Mouse (Mus musculus): ENCODE data around the gene Adcy10. TPM values are rescaled to one million over a fixed set of nuclear protein-coding genes. Genes with fewer than 3 reads are reported as not detected.

The Adcy10 gene
- polyA plus RNA-seq, 1 experiment from 2014 or later = 0.56 TPM

DNA sequence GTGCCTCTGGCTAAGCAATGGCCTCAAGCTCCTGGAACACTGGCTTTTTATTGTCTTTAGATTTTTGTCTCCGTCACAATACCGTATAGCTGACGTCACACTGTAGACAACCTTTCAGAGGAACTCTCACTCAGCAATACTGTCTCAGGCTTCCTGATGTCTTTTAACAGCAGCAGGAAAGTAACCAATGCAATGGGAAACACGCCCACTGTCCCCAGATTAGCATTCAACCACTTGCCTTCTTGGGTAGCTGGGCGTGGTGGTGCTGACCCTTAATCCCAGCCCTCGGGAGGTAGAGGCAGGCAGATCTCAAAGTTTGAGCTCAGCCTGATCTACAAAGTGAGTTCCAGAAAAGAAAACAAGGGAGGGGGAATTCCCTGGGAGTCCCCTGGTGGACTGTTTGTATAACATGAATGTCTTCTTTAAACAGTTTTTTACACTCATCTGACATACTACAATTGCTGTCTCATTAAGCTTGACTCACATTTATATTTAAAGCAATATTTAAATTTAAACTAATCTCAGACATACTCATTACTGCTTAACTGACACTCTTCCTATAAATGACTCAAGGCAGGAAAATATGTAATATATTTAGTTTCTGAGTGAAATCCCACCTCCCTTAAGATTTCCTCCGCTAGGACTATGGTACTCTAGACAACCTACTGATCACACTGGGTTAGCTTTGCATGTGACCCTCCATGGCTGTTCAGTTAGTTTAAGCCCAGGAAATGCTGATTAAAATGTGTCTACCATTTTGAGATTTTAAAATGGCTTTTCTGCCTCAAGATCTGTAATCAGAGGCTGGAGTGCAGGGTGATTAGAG is 124.7 kb downstream of the Adcy10 start:
- peaks cover 17% of the 10 kb centered on the region for H3K36me3 ChIP-seq
- H3K4me3 ChIP-seq = no peak overlapping the region
- ATAC-seq (ENCODE audit: low FRiP score, low read depth) = 0 out of 2 replicates have a peak, but pooled peaks have one; percentile 10
- no peaks in the 10 kb centered on the region for H3K27me3 ChIP-seq
- H3K4me1 ChIP-seq (replicated peaks) = peaks cover 18% of the 10 kb centered on the region
- 0 out of 2 replicates have a peak overlapping the region, but pooled peaks have one; percentile 13 for H3K4me2 ChIP-seq
- peak overlapping the region; percentile 75 for H3K27ac ChIP-seq (replicated peaks)
- H3K9me3 ChIP-seq = no peaks in the 10 kb centered on the region
- 44% methylated on average over 7 of the region's 7 CpGs for WGBS
- no peak overlapping the region for H3K9ac ChIP-seq

DNA sequence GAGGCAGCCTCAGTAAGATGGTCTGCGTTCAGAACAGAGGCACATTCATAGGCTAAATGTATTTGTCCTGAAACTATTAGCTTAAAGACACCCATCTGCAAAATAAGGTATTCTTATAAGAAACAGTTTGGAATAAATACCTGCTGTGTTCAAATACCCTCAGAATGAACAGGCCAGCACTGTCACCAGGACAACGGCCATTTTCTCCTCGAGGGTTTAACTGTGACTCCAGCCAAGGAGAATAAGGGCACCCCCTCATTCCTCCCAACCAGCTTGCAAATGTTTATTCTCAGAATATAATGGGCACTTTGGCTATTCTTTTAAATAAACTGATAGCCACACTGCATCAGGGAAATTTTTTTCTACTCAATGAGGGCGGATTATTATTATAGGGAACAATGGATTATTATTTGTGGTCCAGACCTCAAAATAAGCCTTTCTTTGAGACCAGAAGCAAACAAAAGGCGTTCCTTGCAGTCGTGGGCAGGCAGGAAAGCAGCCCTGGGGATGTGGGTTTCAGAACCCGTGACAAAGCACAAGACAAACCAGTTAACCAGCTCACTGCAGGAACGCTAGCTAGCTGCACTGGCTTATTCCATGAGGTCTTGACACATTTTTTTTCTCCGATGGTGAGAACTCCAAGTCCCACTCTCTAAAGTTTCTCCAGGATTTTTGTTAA is 125.5 kb downstream of the Adcy10 start:
- Histone ChIP-seq H3K4me2 (0 out of 2 replicates have a peak overlapping the region, but pooled peaks have one; percentile 13), H3K9me3 (no peaks in the 10 kb centered on the region), H3K27ac (replicated peaks) (peak overlapping the region; percentile 75), H3K27me3 (no peaks in the 10 kb centered on the region), H3K36me3 (peaks cover 24% of the 10 kb centered on the region), H3K9ac (0 out of 2 replicates have a peak overlapping the region, but pooled peaks have one; percentile 5), H3K4me3 (no peak overlapping the region), H3K4me1 (replicated peaks) (peaks cover 18% of the 10 kb centered on the region)
- WGBS = 15% methylated on average over 9 of the region's 9 CpGs
- ATAC-seq (ENCODE audit: low FRiP score, low read depth) = peak; percentile 57; the same call in 1 of the 2 replicates

DNA sequence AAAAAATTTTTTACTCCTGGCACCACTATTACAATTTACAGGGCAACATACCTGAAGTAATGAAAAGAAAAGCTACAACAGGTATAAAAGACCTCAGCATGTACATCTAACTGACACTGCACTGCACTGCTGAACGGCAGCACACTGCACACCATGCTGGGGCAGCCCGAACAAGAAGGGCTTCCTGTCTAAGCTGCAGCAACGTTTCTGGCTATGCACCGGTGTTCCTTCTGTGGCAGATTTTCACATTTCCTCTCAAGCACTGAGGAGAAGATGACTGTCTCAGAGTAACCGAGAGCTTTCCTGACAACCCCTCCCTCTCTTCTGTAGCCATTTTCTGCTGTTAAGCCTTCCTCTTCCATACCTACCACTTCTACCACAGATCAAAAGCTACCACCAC is 127.7 kb downstream of the Adcy10 start:
- Histone ChIP-seq H3K27me3 (no peaks in the 10 kb centered on the region), H3K9ac (no peak overlapping the region), H3K36me3 (peaks cover 19% of the 10 kb centered on the region), H3K4me3 (no peak overlapping the region), H3K4me2 (no peak overlapping the region), H3K27ac (replicated peaks) (no peak overlapping the region), H3K4me1 (replicated peaks) (peaks cover 29% of the 10 kb centered on the region), H3K9me3 (no peaks in the 10 kb centered on the region)
- 73% methylated on average over 5 of the region's 5 CpGs for WGBS
- ATAC-seq (ENCODE audit: low FRiP score, low read depth) = no peak

GRCm38 (mm10) chr1:165613926-165614325 is 128.9 kb downstream of the Adcy10 start:
- Histone ChIP-seq H3K27ac (replicated peaks) (no peak overlapping the region), H3K4me2 (no peak overlapping the region), H3K27me3 (no peaks in the 10 kb centered on the region), H3K36me3 (peaks cover 13% of the 10 kb centered on the region), H3K4me1 (replicated peaks) (peaks cover 37% of the 10 kb centered on the region), H3K9ac (no peak overlapping the region), H3K4me3 (no peak overlapping the region), H3K9me3 (no peaks in the 10 kb centered on the region)
- 70% methylated on average over 4 of the region's 4 CpGs for WGBS
- ATAC-seq (ENCODE audit: low FRiP score, low read depth) = no peak

DNA sequence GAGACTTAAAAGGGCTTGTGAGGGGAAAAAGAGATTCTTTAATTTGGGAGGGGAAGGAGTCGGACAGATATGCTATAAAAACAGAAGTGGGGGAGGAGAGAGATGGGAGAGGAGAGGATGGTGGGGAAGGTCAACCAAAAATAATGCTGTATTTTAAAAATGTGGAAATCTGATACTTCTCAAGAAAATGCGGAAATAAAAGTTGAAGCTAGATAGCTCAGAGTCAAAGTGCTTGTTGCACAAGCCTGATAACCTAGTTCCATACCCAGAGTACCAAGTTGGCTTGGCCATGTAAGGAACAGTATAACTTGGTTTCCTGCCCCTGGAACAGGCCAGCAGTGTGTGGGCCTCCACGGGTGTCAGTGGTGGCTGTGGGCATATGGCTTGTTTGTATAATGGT is 129.8 kb downstream of the Adcy10 start:
- peaks cover 13% of the 10 kb centered on the region for H3K36me3 ChIP-seq
- no peak overlapping the region for H3K4me2 ChIP-seq
- no peak overlapping the region for H3K9ac ChIP-seq
- H3K9me3 ChIP-seq = no peaks in the 10 kb centered on the region
- H3K4me1 ChIP-seq (replicated peaks) = peaks cover 31% of the 10 kb centered on the region
- H3K27me3 ChIP-seq = no peaks in the 10 kb centered on the region
- WGBS = 95% methylated on average over 3 of the region's 3 CpGs
- no peak for ATAC-seq (ENCODE audit: low FRiP score, low read depth)
- no peak overlapping the region for H3K4me3 ChIP-seq
- H3K27ac ChIP-seq (replicated peaks) = no peak overlapping the region

DNA sequence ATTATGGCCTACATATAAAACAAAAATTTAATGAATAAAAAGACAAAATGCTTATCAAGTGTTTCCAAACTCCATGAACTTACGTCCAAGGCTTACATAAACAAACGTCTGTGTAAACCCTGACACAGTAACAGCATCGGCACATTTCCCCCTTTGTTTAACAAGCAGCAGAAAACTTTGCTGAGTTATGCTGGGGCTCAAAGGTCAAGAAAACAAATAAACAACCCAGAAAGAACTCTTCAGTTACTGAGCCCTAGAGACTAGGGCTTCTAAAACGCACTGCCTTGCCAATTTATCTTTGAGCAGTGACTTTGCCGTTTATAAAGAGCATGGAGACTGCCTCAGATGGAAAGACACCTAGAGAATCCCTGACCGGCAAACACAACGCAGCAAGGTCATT is 131.7 kb downstream of the Adcy10 start:
- no peaks in the 10 kb centered on the region for H3K9me3 ChIP-seq
- ATAC-seq (ENCODE audit: low FRiP score, low read depth) = no peak
- peak overlapping the region; percentile 22; the same call in 1 of the 2 replicates for H3K27ac ChIP-seq (replicated peaks)
- no peak overlapping the region for H3K4me3 ChIP-seq
- H3K36me3 ChIP-seq = peaks cover 13% of the 10 kb centered on the region
- WGBS = 49% methylated on average over 7 of the region's 7 CpGs
- H3K4me2 ChIP-seq = no peak overlapping the region
- H3K9ac ChIP-seq = no peak overlapping the region
- no peaks in the 10 kb centered on the region for H3K27me3 ChIP-seq
- peaks cover 19% of the 10 kb centered on the region for H3K4me1 ChIP-seq (replicated peaks)

GRCm38 (mm10) chr1:165617166-165617891 is 132.3 kb downstream of the Adcy10 start:
- no peak for ATAC-seq (ENCODE audit: low FRiP score, low read depth)
- H3K27ac ChIP-seq (replicated peaks) = peak overlapping the region; percentile 22; the same call in 1 of the 2 replicates

DNA sequence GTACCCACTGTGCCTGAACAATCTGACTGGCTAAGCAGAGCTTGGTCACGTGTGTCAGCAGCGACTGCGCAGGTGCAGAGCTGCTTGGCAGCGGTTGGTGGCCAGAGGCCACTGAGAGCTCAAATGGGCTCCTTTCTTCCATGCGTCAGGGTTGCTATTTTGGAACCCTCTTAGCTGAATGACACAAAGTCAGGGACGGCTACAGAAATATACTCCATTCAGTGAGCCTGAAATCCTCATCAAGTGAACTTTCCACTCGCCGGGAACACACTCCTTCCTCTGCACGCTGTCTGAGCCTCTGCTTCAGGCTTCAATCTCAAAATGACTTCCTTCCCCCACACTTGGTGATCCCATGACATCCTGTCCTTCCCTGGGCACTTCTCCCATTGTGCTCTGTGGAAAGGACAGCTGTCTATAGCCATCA is 133.2 kb downstream of the Adcy10 start:
- 0 out of 2 replicates have a peak overlapping the region, but pooled peaks have one; percentile 17 for H3K27ac ChIP-seq (replicated peaks)
- ATAC-seq (ENCODE audit: low FRiP score, low read depth) = no peak
- WGBS = 58% methylated on average over 9 of the region's 9 CpGs

More at GRCm38 (mm10) chr1:165617166-165617891, 132.3 kb downstream of the Adcy10 start:
- no peaks in the 10 kb centered on the region for H3K27me3 ChIP-seq
- no peak overlapping the region for H3K4me2 ChIP-seq
- no peaks in the 10 kb centered on the region for H3K9me3 ChIP-seq
- H3K36me3 ChIP-seq = peaks cover 13% of the 10 kb centered on the region
- WGBS = 27% methylated on average over 15 of the region's 15 CpGs
- H3K4me1 ChIP-seq (replicated peaks) = peaks cover 19% of the 10 kb centered on the region
- no peak overlapping the region for H3K4me3 ChIP-seq
- H3K9ac ChIP-seq = no peak overlapping the region

GRCm38 (mm10) chr1:165625058-165625457 is 140.1 kb downstream of the Adcy10 start:
- ATAC-seq (ENCODE audit: low FRiP score, low read depth) = no peak
- Histone ChIP-seq H3K9ac (no peak overlapping the region), H3K27ac (replicated peaks) (no peak overlapping the region), H3K36me3 (no peaks in the 10 kb centered on the region), H3K4me2 (no peak overlapping the region), H3K4me3 (no peak overlapping the region), H3K27me3 (no peaks in the 10 kb centered on the region), H3K4me1 (replicated peaks) (peaks cover 15% of the 10 kb centered on the region), H3K9me3 (no peaks in the 10 kb centered on the region)
- 79% methylated on average over 5 of the region's 5 CpGs for WGBS

More for the DNA sequence above, 133.2 kb downstream of the Adcy10 start:
- Histone ChIP-seq H3K9me3 (no peaks in the 10 kb centered on the region), H3K4me1 (replicated peaks) (peaks cover 19% of the 10 kb centered on the region), H3K4me3 (no peak overlapping the region), H3K27me3 (no peaks in the 10 kb centered on the region), H3K36me3 (peaks cover 13% of the 10 kb centered on the region), H3K4me2 (no peak overlapping the region), H3K9ac (no peak overlapping the region)

GRCm38 (mm10) chr1:165625896-165626295 is 140.9 kb downstream of the Adcy10 start:
- Histone ChIP-seq H3K9ac (no peak overlapping the region), H3K4me1 (replicated peaks) (peaks cover 21% of the 10 kb centered on the region), H3K27ac (replicated peaks) (no peak overlapping the region), H3K36me3 (no peaks in the 10 kb centered on the region), H3K27me3 (no peaks in the 10 kb centered on the region), H3K4me2 (no peak overlapping the region), H3K4me3 (no peak overlapping the region), H3K9me3 (no peaks in the 10 kb centered on the region)
- WGBS = 83% methylated on average over 5 of the region's 5 CpGs
- ATAC-seq (ENCODE audit: low FRiP score, low read depth) = no peak

Measured in hindbrain, embryonic 15.5 days (tissue).